Mouse (Mus musculus): ENCODE data around the gene Fbxl21.

The Fbxl21 gene

DNA sequence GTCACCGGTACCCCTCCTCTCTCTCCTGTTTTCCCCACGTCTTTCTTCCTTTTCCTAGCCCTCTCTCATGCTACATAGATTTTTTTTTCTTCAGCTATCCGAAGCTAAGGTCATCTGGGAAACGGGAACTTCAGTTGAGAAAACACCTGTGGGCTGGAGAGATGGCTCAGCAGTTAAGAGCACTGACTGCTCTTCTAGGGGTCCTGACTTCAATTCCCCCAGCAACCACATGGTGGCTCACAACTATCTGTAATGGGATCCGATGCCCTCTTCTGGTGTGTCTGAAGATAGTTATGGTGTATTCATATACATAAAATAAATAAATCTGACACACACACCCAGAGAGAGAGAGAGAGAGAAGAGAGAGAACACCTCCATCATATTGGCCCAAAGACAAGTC, 13.3 kb downstream of the Fbxl21 start:
- no peak for DNase-seq

DNA sequence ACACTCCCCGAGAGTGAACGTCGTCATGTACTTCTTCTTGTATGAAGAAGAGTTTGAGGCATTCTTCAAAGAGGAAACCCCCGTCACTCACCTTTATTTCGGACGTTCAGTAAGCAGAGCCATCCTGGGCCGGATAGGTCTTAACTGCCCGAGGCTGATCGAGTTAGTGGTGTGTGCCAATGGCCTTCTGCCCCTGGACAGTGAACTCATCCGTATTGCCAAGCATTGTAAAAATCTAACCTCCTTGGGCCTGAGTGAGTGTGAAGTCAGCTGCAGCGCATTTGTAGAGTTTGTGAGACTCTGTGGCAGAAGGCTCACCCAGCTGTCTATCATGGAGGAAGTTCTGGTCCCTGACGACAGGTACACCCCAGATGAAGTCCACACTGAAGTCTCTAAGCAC, 14.8 kb downstream of the Fbxl21 start:
- no peak for DNase-seq

DNA sequence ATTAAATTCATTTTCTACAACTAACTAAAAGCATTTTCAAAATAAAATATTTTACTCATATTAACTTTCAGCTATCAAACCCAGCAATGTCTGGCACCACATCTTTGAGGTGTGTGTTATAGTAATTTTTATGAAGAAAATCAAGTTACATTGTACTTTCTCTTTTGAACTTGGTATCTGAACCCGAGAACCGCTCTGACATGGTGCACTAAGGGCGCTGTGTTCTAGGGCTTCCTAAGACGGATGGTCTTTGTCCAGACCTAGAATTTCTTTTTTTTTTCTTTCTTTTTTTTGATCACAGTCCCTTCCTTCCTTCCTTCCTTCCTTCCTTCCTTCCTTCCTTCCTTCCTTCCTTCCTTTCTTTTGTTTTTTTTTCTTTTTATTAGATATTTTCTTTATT, 17.6 kb downstream of the Fbxl21 start:
- peak; percentile 56 for DNase-seq

DNA sequence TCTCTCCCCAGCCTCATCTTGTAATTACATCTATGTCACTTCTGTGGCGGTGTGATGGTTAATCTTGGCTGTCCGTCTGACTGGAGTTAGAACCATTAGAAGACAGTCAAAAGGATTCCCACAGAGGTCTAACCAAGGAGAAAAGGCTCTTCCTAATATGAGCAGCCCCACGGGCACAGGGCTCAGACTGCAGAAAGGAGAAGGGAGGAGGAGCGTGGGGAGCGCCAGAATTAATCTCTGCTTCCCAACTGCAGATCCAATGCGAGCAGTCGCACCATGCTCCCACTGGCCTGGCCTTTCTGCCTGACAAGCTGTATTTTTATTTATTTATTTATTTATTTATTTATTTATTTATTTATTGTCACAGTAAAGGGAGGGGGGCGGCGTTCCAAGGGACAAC, 21.5 kb downstream of the Fbxl21 start:
- no peak for DNase-seq

DNA sequence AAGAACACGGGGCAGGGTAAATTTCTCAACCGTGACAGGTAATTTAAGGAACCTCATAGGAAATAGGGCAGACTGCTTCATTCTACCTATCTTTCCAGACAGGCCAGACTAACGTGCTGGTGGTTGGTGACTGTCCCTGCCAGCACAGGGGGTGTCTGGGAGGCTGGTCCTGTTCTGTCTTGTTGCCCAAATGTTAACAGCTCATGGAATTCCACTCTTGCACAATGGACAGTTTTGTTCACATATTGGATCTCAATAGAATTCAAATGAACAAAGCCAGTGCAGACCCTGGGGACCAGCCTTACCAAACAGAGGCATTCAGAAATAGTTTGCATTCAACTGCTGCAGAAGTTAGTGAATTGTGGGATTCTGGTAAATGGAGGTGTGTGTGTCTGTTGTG, 22.7 kb downstream of the Fbxl21 start:
- DNase-seq: no peak

DNA sequence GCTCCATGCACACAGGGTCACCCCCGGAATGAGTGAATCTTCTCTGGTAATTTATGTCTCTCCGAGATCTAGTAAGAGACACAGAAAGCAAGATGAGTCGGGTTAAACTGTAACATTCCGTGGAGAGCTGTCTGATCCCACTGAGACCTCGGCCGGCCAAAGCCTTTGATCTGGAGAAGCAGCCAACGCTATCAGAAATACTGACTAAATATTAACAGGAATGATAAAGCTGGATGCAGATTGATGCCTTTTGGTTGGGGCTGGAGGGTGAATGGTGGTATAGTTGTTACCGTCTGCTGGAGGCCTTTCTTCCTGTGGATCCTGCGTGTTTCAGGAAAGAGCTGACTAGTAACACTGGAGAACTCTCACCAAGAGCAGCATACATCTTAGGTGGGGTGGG, 26.1 kb downstream of the Fbxl21 start, which contains the start of gene Lect2:
TSS of gene Lect2 (minus strand) at position 102 of the 400 bp plus-strand sequence.
- DNase-seq: no peak

DNA sequence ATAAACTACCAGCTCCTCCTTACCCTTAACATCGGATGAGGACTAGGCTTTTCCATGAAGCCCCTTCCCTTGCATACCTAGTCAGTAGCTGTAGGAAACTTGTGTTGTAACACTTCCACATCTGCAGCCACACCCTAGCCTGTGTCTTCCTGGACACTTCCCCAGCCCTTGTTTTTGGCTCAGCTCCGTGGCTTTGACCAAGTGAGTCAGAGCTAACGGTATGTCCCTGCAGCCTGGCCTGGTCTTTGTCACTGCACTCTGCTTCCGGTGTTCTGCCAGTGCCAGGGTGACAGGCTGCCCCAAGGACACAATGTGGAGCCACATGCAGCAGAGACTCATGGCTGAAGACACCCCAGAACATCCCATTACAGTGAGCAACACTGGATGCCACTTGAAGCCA, 27.1 kb downstream of the Fbxl21 start:
- peak; percentile 32 for DNase-seq

DNA sequence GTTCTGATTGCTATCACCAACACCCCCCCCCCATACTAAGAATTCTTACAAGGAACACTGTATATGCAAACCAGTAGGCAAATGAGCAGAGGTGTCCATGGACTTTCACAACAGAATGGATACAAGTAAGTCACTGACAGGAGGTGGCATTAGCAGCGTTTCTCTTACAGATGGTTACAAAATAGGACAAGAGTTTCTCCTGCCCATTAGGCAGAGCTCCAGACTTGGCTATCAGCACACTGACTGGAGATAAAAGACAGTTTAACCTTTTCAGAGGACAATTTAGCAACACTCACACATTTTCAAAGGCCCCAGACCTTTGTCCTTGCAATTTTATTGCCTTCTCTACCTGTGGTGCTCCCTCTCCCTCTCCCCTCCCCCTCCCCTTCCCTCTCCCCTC, 28.3 kb downstream of the Fbxl21 start:
- no peak for DNase-seq

DNA sequence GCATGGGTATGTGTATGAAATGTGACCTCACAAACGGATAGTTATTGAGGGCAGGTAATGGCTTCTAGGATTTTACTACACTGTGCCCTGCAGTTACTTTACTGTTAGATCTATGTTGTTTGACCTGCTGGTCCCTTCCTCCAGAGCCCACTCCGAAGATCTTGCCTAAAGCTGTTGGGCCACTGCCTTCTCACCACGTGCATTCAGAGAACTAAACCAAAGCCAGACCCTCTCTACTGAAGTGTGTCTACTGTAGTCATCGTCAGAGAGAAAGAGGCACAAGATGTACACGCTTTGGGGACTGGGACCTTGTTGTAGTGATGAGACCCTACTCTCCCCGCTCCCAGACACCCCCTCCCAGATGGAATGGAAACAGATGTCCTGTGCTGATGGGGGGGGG, 29.4 kb downstream of the Fbxl21 start:
- no peak for DNase-seq

DNA sequence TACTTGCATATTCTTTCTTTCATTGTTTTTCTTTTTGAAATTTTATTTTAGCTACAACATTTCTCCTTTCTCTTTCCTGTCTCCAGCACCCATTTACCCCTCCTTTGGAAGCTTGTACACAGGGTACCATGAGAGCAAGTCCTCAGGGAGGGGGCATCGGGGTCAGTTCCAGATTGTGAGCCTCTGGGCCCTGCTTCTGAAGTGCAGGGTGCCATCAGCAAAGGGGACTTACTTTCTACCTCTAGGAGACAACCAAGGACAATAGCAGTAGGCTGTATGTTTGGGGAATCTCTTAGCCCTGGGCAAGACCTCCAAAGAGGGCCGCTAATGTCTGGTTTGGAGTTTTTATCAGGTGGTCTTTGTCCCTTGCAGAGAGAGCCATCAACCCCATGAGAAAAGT, 31.7 kb downstream of the Fbxl21 start:
- DNase-seq: no peak

DNA sequence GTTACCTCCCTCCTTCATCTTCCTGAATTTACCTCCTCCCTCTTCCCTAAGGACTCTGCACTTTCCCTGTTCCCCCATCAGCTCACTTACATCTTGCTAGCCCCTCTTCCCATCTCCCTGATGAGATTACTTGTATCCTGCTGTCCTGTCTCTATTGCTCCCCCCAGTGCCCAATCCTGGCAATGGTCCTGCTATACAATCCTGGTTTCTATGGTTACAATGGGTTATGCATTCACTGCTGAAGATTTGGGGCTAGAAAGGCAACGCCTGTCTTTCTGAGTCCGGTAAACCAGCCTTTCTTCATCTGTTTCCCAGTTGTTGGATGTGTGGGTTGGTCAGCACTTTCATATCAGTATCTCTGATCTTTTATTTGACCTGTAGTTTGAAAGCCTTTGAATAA, 32.1 kb downstream of the Fbxl21 start:
- DNase-seq: peak; percentile 51

DNA sequence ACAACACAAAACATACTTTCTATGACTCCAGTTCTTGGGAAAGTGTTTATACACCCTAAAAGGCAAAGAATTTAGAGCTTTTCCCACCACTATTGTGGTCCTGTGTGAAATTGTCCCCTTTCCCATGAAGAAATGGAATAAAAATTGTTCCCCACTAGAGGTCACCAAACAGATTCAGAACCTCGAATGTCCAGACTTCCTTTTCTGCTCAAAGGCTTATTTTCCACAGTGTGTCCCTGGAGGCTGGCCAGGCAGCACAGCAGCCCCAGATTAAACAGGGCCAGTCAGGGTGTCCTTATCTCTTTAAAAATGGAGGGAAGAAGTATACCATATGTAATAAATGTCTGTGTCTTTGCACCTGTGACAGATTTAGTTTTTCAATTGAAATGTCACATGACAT, 33.7 kb downstream of the Fbxl21 start:
- peak; percentile 72 for DNase-seq

DNA sequence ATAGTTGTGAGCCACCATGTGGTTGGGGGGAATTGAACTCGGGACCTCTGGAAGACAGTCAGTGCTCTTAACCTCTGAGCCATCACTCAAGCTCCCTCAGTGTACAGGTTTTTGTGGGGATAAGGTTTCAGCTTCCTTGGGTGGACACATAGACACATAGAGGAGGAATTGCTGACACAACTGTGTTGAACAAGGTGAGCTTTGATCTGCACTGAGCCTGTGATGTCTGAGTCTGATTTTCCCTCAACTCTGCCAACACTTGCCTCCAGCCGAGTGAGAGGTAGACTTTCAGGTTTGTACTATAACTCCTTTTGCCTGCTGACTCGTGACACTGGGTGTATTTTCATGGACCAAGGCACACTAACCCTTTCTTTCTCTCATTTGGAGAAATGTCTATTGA, 34.4 kb downstream of the Fbxl21 start:
- DNase-seq: no peak

DNA sequence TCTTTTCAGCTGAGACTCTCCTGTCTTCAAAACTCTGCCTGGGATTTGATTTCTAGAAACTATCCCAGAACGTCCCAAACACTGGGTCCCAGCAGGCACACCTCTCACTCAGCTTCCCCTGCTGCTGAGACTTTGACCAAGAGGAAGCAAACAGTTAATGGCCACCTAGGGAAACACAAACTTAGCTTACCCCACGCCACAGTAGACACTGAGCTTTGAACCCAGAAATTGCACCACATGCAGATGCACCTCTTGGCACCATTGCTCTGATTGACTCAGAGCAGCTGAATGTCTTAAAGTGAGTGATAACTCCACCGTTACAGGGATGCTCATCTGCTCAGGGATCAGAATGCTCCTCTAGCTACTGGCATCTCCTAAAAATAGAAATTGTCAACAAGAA, 36.5 kb downstream of the Fbxl21 start:
- DNase-seq: no peak

DNA sequence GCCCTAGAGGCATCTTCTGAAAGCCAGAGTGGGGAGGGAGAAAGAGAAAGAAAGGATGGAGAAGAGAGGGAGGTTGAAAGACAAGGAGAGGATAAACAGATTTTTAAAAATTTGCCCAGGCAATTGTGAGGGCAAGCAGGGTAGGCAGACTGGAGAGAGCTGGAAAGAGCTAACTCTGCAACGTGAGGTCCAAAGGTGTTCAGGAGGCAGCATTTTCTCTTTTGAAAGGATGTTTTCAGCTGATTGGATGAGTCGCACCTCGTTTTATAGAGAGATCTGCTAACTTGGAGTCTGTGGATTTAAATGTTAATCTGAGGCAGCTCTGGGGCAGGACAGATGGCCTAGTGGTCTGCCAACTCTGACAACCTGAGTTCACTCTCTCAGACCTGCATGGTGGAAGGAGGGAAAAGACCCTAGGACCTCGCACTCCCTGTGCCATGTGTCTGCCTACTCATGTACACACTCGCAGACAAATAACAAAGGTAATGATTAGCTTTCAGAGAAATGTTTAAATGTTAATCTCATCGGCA, 37.6 kb downstream of the Fbxl21 start:
- DNase-seq: no peak

DNA sequence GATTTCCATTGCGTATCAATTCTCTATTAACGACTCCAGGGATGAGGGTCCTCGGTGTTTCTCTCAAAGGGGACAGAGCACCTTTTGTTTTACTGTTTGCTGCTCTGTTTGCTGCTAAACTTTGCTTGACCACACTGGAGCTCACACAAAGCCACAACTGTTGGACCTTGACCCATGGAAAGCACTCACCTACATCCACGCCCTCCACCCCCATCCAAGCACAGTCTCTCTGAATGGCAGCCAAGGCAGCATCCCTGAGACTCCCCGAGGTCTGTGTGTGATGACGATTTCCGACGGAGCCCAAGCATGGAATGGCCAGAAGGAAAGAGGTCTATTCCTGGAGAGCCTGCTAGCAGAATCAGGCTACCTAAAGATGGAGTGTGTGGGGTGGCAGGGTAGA, 38.9 kb downstream of the Fbxl21 start:
- no peak for DNase-seq

DNA sequence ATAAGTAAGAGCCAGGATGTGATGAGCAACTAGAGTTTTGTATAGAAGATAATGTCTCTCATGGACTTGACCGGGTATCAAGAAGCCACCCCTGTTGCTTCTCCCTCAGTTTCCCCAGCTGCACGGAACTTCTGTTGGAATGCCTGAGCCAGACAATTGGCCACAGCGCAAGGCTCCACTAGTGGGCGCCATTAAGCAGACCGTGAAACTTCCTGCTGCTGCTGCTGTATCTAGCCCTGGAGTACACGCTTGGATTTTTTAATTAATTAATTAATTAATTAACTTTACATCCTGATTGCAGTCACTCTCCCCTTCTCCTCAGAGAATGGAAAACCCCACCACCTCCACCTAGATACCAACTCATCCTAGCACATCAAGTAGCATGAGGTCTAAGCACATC, 40.8 kb downstream of the Fbxl21 start:
- peak; percentile 74 for DNase-seq

DNA sequence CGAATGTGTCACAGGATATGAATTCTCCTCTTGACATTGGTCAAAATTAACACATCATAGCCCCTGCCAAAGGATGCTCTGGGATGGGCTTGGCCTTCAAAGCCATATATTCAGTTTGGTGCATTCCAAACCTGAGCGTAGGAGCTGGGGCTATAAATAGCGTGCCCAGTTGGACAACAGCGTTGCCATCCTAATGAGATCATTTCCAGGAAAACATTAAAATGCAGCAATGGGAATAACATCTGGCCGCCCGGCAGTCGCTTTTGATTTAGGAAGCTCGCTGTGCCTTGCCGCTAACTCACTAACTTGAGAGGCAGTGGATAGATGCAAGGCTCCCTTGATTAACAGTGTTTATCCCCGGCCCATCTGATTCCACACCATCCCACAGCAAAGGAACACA, 44.1 kb downstream of the Fbxl21 start:
- peak; percentile 20 for DNase-seq

DNA sequence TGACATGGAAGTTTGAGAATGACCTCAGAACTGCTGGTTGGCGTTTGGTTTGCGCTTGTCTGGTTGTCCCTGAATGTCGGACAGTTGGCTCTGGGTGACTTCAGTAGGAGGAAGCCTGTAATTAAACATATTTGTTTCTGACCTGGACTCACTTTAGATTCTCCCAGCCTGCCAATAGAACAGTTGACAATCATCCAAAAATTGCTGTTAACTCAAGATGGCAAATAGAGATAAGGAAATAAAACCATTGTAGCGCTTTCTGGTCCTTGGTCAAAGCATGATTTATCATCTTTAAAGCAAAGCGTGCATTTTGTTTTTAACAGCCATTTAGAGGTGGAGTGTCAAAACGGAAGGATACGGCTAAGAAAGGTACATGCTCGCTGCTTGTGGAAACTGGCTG, 49.4 kb downstream of the Fbxl21 start:
- no peak for DNase-seq

DNA sequence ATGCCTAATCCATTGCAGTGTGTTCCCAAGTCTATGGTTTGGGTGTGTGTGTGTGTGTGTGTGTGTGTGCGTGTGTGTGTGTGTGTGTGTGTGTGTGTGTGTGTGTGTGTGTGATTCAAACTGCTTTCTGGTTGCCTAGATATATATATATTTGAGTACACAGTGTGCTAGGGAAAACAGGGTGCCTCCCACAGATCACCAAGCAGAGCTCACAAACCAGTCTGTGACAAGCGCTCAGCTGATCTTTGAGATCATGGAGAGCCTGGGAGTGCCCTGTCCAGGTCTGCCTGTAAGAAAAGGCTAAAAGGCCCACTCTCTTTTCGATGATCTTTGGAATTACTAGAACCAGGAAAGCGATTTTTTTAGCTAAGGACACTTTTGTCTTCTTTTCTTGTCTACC, 52.8 kb downstream of the Fbxl21 start:
- DNase-seq: no peak

DNA sequence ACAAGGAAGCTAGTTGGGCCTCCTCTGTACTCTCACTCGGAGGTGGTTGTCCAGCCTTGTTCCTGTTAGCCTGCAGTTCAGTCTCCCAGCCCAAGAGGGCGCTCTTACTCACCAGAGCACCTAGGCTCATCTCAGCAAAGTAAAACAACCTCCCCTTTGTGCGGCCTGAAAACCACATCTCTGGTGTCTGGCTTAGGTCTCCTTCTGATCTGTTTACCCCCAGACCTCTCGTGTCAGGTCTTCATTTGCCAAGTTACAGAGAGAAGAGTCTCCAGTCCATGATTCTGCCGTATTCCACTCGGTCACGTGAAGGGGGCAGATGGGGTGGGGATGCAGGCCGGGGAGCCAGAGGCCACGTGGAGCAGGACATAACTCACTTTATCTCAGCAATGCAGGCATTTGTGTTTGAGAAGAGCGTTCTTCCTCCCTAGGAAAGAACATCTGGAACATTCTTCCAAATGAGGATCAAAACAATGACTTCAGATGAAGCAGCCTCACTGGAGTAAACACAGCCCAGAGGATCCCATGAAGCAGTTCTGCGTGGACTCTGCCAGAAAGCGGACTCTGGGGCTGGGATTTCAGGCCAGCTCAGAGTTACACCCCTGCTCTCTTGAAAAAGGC, 53.5 kb downstream of the Fbxl21 start:
- peak; percentile 89 for DNase-seq

DNA sequence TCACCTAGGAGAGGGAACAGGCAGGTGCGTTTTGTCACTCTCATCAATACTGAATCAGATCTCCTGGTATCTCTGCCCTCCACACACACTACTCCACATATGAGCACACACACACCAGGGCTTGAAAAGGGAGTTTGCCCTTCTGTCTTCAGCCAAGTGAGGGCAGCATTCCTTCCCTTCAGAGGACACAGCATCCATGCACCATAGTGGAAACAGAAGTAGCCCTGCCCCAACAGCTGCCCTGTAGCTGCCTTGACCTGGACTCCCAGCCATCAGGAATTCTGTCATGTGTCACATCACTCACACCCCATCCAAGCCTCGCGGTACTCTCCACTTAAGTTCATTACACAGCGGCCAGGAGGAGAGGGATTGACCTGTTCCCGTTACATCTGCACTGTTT, 55.8 kb downstream of the Fbxl21 start:
- DNase-seq: no peak

DNA sequence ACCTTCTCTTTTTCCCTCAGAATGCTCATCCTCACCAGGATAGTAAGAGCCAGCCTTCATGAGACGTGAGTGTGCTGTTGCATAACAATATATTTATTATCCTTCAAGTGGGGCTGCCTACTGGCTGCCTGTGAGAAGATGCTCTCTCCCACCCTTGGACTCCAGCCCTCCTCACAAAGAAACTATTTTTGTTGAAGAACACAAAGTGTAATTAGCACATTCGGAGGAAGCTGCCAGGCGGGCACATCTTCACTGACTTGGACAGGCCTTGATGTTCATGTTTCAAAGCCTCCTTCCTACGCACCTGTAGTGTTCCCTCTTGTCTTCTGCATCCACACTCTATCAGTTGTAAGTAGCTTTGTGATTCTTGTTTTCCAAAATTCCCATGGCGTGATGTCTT, 58.2 kb downstream of the Fbxl21 start:
- no peak for DNase-seq

DNA sequence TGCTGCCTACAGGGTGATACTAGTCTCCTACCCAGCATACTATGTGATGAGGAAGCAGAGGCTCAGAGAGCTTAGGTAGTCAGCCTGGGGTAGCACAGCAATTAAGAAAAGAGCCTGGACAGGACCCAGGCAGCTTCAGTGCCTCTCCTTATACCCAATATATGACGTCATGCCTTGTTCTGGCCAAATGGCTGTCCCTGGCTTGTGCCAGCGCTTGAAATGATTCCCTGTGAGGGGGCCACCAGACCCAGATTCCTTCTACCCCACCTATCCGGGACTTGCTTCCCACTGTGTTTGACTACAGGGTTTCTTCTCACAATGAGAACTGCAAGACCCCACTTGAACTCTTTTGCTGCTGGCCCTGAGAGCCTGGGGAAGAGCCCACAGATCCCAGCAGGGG, 59.2 kb downstream of the Fbxl21 start:
- peak; percentile 44 for DNase-seq

DNA sequence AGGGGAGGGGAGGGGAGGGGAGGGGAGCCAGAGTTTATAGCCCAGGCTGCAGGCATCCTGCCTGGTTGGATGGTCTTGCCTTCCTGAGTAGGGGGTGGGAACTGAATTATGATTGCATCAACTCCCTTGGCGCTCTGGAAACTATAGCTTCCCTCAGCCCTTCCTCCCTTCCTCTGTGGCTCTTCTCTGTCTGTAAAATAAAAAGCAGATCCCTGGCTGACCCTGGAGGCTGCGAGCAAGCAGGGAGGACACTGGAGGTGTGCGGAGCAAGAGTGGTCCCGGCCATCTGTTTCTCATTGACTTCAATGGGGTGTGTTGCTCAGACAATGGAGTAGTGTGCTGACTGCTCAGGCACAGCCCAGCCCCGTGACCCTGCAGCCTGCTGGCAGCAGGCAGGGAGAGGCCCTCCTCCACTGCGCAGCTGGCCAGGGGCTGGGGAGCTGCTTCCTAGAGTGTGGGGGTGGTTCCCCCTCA, 59.7 kb downstream of the Fbxl21 start:
- DNase-seq: peak; percentile 68

Measured in lung, postnatal 10 days (tissue).